Mouse (Mus musculus) megakaryocyte-erythroid progenitor cell, adult 5 weeks (primary cell): ENCODE data around the gene Vmn1r214. TPM values are rescaled to one million over a fixed set of nuclear protein-coding genes. Genes with fewer than 3 reads are reported as not detected.

Experiments
- polyA plus RNA-seq: library from polyadenylated mRNA; stranded (reverse); fragments of >175 nt; gene quantifications from 2 replicates; pipeline ENCODE4 v1.2.3, GENCODE M21; 2012

The Vmn1r214 gene
- polyA plus RNA-seq: not detected in 2 replicates

DNA sequence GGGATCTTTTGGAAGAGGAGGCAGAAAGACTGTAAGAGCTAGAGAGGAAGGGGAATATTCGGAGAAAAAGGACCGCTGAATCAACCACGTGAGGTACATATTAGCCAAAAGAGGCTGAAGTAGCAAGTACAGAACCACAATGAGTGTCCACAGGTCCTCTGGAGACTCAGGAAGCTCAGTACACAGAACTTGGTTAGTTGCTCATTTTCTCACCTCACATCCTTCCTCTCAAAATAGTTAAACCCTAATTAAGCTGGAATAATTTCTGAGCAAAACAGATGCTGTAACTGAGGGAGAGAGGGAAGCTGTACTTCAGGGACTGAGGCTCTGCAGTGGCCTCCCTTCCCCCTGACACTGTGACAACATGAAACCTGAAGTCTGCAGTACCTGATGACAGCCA lies at the start of gene Vmn1r214:
Gene Vmn1r214, plus strand, starts transcription at position 301 of the 400 bp plus-strand sequence.

DNA sequence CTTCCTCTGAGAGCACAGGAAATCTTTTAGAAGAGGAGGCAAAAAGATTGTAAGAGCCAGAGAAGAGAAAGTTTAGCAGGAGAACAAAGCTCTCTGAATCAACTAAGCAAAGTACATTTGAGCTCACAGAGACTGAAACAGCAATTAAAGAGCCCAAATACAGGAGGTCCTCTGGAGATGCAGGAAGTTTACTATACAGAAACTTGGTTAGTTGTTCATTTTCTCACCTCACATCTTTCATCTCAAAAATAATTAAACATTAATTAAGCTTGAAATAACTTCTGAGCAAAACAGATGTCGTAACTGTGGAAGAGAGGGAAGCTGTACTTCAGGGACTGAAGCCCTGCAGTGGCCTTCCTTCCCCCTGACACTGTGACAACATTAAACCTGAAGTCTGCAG lies 22.9 kb upstream of the Vmn1r214 start, which contains the start of gene Vmn1r213:
Gene Vmn1r213, plus strand, starts transcription at position 301 of the 400 bp plus-strand sequence.

DNA sequence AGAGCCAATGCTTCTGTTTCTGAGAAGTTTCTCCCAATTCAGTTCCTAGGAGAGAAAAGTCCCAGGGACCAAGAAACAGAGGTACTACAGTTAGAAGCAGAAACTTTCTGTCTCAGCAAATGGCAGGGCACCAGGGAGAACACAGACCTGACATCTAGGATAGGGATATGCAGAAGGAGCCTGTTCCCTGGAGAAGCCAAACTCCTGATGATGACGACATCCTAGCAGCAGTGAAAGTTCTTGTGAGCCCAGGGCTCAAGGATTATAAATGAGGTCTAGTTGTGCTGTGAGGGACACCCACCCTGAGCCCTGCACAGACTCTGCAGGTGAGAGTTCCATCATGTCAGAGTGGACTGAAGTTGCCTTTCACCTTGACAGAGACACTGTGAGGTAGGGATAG lies 37.5 kb downstream of the Vmn1r214 start, which contains the start of gene Vmn1r215:
Gene Vmn1r215, plus strand, starts transcription at position 301 of the 400 bp plus-strand sequence.

Other genes with a start within 250 kb of the Vmn1r214 start
- gene Vmn1r209, start 220.7 kb upstream of the Vmn1r214 start, polyA plus RNA-seq: not detected in 2 replicates
- gene Vmn1r210, start 199.1 kb upstream of the Vmn1r214 start, polyA plus RNA-seq: not detected in 2 replicates
- gene Vmn1r211, start 172.9 kb upstream of the Vmn1r214 start, polyA plus RNA-seq: not detected in 2 replicates
- gene Vmn1r212, start 146.2 kb upstream of the Vmn1r214 start, polyA plus RNA-seq: not detected in 2 replicates
- not detected in 2 replicates for gene Vmn1r213, start 22.8 kb upstream of the Vmn1r214 start, polyA plus RNA-seq
- 0.09 TPM in 1 of 2 replicates, not detected in the other for gene Vmn1r215, start 37.6 kb downstream of the Vmn1r214 start, polyA plus RNA-seq
- gene Vmn1r217, start 87.8 kb downstream of the Vmn1r214 start, polyA plus RNA-seq: not detected in 2 replicates
- gene Vmn1r218, start 102.7 kb downstream of the Vmn1r214 start, polyA plus RNA-seq: not detected in 2 replicates
- gene Vmn1r219, start 128.9 kb downstream of the Vmn1r214 start, polyA plus RNA-seq: 0.01 TPM in 1 of 2 replicates, not detected in the other
- not detected in 2 replicates for gene Vmn1r220, start 157.6 kb downstream of the Vmn1r214 start, polyA plus RNA-seq
- not detected in 2 replicates for gene Vmn1r221, start 183.7 kb downstream of the Vmn1r214 start, polyA plus RNA-seq
- gene Vmn1r222, start 205.5 kb downstream of the Vmn1r214 start, polyA plus RNA-seq: not detected in 2 replicates
- gene Vmn1r223, start 216.7 kb downstream of the Vmn1r214 start, polyA plus RNA-seq: not detected in 2 replicates